Mouse (Mus musculus) brown adipose tissue, adult 24 weeks (tissue): ENCODE measurements around the gene Zbtb20. TPM values are rescaled to one million over a fixed set of nuclear protein-coding genes. Genes with fewer than 3 reads are reported as not detected.

Experiments
- H3K27ac ChIP-seq: fragments of 200-500 bp; replicated peaks from 2 replicates; pipeline ENCODE4 v1.5.1; 2012; ENCODE audit warnings: low read depth, mild to moderate bottlenecking, low read length
- H3K4me1 ChIP-seq: fragments of 200-500 bp; 2 replicates; pipeline ENCODE4 v1.6.1; 2012; ENCODE audit warnings: low read length, mixed read lengths; ENCODE audit not compliant: control insufficient read depth, insufficient read depth, insufficient read length
- H3K4me3 ChIP-seq: fragments of 200-500 bp; 2 replicates; pipeline ENCODE4 v1.5.1; 2012; ENCODE audit warnings: low read depth, mild to moderate bottlenecking, low read length, moderate library complexity; ENCODE audit not compliant: insufficient read depth
- polyA plus RNA-seq: library from polyadenylated mRNA; stranded (reverse); fragments of >200 nt; gene quantifications from 2 replicates; pipeline ENCODE4 v1.2.4, GENCODE M21; 2012; ENCODE audit not compliant: missing spikeins, insufficient read depth, insufficient read length

The Zbtb20 gene
- polyA plus RNA-seq, 1 experiment: 30.7 TPM

DNA sequence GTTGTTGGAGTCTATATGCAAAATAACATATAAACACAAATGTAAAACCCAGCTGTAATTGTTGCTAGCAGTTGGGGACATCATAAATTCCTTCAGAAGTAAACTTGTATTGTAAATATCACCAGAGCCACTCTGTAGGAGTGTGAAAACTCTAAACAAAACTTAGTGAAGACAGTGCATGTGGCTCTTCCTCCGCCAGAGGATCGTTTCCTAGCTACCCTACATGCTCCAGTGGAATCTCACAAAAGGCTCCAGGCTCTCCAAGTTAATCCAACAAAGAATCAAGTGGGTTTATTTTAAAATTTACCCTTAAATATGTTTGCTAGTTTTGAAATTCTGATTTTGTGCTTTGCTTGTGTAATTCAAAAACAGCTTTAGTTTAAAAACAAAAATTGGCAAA lies 296.5 kb downstream of the Zbtb20 start:
- Histone ChIP-seq H3K4me3 (no peak overlapping the region), H3K27ac (no peak overlapping the region), H3K4me1 (no peaks in the 10 kb centered on the region)

- Histone ChIP-seq H3K27ac (no peak overlapping the region), H3K4me1 (no peaks in the 10 kb centered on the region), H3K4me3 (no peak overlapping the region)
Observed at GRCm38 (mm10) chr16:43172912-43173311, 297.2 kb downstream of the Zbtb20 start.

DNA sequence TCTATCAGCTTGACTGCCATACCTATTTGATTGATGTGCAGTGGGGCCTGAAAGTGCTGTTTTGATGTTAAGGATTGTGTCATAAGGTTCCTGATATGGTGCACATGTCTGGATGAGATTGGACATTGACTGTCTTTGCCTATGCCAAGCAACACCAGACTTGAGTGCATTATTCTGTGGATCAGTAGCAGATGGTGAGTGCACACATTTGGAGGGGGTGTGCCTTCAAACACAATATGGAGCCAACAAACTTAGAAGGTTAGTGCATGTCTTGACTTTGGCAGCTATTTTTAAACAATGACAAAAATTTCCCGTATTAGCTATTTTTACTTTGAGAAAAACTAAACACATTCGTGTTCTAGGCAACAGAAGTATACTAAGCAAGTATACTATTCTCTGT lies 299.1 kb downstream of the Zbtb20 start:
- H3K4me1 ChIP-seq: no peaks in the 10 kb centered on the region
- no peak overlapping the region for H3K4me3 ChIP-seq
- no peak overlapping the region for H3K27ac ChIP-seq

DNA sequence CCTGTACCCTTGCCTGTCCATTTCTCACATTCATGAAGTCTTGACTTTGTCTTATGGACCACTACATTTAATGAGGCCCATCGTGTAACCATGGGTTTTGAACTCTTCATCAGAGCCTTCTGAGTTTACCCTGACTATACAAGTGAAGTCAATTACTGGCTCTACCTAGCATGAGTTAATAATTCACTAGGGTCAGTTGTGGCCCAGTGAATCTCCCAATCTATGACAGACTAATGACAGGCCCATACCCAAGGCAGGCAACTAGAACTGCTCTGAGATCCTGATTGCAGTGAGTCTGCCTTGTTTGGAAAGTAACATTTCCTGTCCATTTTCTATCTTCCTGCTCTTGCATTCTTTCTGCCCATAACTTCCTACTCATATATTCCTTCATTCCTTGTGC lies 305.4 kb downstream of the Zbtb20 start:
- Histone ChIP-seq H3K4me3 (no peak overlapping the region), H3K27ac (no peak overlapping the region)

GRCm38 (mm10) chr16:43190390-43190789 lies 314.7 kb downstream of the Zbtb20 start:
- Histone ChIP-seq H3K4me1 (0 out of 2 replicates have a peak, but pooled peaks cover 2% of the 10 kb centered on the region), H3K27ac (no peak overlapping the region), H3K4me3 (no peak overlapping the region)

More for the DNA sequence above, 305.4 kb downstream of the Zbtb20 start:
- no peaks in the 10 kb centered on the region for H3K4me1 ChIP-seq

GRCm38 (mm10) chr16:43191060-43191850 lies 315.6 kb downstream of the Zbtb20 start:
- Histone ChIP-seq H3K4me3 (no peak overlapping the region), H3K4me1 (0 out of 2 replicates have a peak, but pooled peaks cover 2% of the 10 kb centered on the region), H3K27ac (no peak overlapping the region)

DNA sequence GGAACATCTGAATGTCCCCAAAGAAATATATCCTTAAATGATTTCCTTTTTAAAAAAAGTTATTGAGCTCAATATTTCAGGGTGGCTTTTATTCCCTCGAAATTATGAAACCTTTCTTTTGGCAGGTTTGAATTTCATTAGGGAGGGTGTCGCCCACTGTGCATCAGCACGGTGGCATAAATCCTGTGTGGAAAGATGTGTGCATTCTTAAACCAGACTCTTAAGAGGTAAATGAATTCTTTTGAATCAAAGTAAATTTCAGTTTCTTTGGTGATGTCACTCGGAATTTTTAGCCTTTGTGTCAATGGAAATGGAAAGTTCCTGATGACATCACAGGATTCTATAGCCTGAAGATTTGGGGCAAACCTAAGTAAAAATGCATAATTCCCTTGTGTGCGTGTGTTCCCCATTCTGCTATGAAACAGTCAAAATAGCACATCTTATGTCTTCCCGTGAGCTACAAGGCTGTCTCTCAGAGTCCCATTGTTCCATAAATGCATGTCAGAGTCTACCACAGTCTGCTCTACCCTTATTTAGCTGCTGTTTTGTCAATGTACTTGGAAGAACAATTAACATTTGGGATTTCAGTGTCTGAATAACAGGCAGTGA lies 318.1 kb downstream of the Zbtb20 start:
- no peak overlapping the region for H3K27ac ChIP-seq
- 0 out of 2 replicates have a peak, but pooled peaks cover 2% of the 10 kb centered on the region for H3K4me1 ChIP-seq
- no peak overlapping the region for H3K4me3 ChIP-seq

DNA sequence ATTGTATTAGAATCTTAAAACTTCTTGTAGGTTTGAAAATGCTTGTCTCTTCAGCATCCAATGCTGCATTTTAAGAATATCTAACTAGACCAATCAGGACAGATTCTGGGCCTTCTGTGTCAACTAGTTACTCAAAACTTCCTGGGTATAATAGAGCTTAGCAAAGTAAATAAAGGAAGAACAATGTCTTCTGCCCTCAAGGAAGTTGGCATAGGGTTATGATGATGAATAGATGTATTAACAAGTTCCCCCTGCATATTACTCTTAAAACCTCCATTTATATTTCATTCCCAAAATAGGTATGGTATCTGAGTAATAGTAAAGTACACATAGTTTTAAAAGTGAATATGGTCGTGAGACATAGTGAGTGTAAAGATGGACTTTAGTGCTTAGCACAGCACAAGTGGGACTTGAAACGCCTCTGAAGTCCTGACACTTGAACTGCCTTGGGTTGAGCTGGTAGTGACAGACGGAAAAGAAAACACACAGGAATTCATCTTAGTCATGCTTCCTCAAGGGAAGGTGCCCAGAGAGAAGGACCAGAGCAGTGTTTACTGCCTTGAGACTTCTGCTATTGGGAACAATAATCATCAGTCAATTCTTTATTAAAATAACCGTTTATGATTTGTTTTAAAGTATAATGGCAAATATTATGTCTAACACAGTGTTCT lies 341.8 kb downstream of the Zbtb20 start:
- no peaks in the 10 kb centered on the region; the same call in 1 of the 2 replicates for H3K4me1 ChIP-seq
- H3K27ac ChIP-seq: no peak overlapping the region
- no peak overlapping the region for H3K4me3 ChIP-seq

DNA sequence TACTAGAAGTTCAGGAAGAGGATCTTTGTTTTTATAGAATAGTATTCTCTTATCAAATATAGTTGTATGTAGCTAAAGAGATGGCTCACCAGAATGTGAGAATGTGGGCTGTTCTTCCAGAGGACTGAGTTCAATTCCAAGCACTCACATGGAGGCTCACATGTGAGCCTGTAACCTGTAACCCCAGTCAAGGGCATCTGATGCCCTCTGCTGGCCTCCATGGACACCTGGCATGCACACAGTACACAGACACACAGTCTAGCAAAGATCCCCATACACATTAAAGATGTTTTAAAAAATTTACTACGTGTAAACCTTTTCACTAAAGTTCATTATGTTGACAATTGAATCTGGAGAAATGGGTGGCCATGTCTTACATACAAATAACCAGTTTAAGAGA lies 343.7 kb downstream of the Zbtb20 start:
- Histone ChIP-seq H3K4me3 (no peak overlapping the region), H3K4me1 (no peaks in the 10 kb centered on the region; the same call in 1 of the 2 replicates), H3K27ac (no peak overlapping the region)

- H3K4me3 ChIP-seq: no peak overlapping the region
- no peaks in the 10 kb centered on the region; the same call in 1 of the 2 replicates for H3K4me1 ChIP-seq
- H3K27ac ChIP-seq: no peak overlapping the region
Observed at GRCm38 (mm10) chr16:43221313-43221712, 345.6 kb downstream of the Zbtb20 start.

- no peak overlapping the region for H3K27ac ChIP-seq
- H3K4me1 ChIP-seq: no peaks in the 10 kb centered on the region
- H3K4me3 ChIP-seq: no peak overlapping the region
Observed at GRCm38 (mm10) chr16:43230253-43230652, 354.6 kb downstream of the Zbtb20 start.

DNA sequence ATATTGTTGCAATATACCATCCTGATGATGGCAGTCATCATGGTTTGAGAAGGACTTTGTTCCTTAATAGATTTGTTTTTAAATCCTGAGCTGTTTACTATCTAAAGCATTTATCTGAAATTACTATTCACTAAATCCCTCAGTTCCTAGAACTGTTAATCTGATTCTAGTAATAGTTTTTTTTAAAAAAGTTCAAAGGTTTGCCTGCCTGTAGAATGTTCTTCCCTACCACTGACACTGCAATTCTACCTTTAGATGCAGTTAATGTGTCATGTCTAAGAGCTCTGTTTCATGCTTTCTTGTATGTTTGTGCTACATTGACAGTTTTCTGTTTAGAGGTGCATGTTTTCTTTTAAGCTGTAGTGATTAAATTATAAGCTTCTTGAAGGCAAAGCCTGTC lies 358.6 kb downstream of the Zbtb20 start:
- H3K4me3 ChIP-seq: no peak overlapping the region
- H3K4me1 ChIP-seq: no peaks in the 10 kb centered on the region
- no peak overlapping the region for H3K27ac ChIP-seq

DNA sequence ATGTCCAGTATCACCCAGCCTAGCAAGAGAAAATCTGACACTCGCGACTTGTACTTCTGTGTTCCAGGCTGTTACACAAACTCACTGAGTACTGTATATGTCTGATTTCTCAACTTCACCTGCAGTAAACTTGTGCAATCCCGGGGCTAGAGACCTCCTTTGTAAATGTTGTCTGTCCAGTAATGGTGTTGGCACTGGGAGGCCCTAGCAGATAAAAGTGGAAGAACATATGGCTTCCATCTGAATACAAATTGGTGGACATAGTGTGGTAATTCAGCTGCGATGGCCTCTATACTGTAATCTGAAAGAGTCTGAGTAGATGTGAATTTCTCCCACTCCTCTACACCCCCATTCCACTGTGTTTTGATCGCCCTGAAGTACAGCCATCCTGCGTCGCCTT lies 359.6 kb downstream of the Zbtb20 start:
- peak overlapping the region; percentile 50 for H3K4me3 ChIP-seq
- peak overlapping the region; percentile 67 for H3K27ac ChIP-seq
- no peaks in the 10 kb centered on the region for H3K4me1 ChIP-seq

- Histone ChIP-seq H3K27ac (peak overlapping the region; percentile 67), H3K4me3 (peak overlapping the region; percentile 50), H3K4me1 (no peaks in the 10 kb centered on the region)
Observed at GRCm38 (mm10) chr16:43235721-43236159, 360.1 kb downstream of the Zbtb20 start.

DNA sequence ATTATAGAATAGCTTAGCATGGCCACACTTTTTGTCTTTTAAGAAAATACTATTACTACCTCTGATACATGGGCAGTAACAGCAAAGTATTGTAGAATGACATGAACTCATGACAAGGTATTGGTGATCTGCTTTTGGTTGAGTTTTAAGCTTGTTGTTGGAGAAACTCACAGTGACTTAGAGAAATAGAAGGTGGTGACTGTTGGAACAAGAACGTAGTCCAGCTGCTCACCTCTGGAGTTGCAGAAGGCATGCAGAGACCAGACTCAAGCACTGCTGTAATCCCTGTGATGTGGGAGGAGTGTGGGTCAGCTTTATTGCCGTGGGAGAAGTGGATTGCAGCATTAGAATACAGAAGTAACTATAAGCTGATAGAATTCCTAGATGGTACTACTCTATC lies 361.9 kb downstream of the Zbtb20 start:
- H3K27ac ChIP-seq: no peak overlapping the region
- no peaks in the 10 kb centered on the region for H3K4me1 ChIP-seq
- H3K4me3 ChIP-seq: no peak overlapping the region
